Mouse (Mus musculus) forebrain, postnatal 0 days (tissue): ENCODE measurements at regions not wholly inside any gene's neighbourhood (a gene's known extent, or its start where the extent isn't known, plus 50 kb on each side); places are given as distances from the start of the nearest gene placed in this dataset.

Experiments used
- ATAC-seq: fragments of 200-750 bp; cut with Nextera tagmentation; 2 replicates; pipeline ENCODE4 v1.8.0; 2017; ENCODE audit warnings: mild to moderate bottlenecking, moderate library complexity
- DNase-seq: peaks from one replicate; pipeline ENCODE4 v3.0.0-alpha.2; 2015
- H3K27ac ChIP-seq: fragments of 300-500 bp; sonication (generic); 2 replicates; pipeline ENCODE4 v1.5.1; 2014; ENCODE audit warnings: low read depth, mild to moderate bottlenecking, antibody characterized with exemption, low read length, moderate library complexity, mixed read lengths
- H3K27me3 ChIP-seq: fragments of 300-500 bp; sonication (generic); 2 replicates; pipeline ENCODE4 v1.6.1; 2014; ENCODE audit warnings: mild to moderate bottlenecking, low read length, mixed read lengths; ENCODE audit not compliant: insufficient read depth
- H3K36me3 ChIP-seq: fragments of 300-500 bp; sonication (generic); 2 replicates; pipeline ENCODE4 v1.6.1; 2014; ENCODE audit warnings: mild to moderate bottlenecking, moderate library complexity; ENCODE audit not compliant: insufficient read depth
- H3K4me1 ChIP-seq: fragments of 300-500 bp; sonication (generic); 2 replicates; pipeline ENCODE4 v1.6.1; 2014; ENCODE audit warnings: antibody characterized with exemption; ENCODE audit not compliant: insufficient read depth
- H3K4me2 ChIP-seq: fragments of 300-500 bp; sonication (generic); 2 replicates; pipeline ENCODE4 v1.6.1; 2014; ENCODE audit warnings: low read depth, mild to moderate bottlenecking, moderate library complexity
- H3K4me3 ChIP-seq: fragments of 300-500 bp; sonication (generic); 2 replicates; pipeline ENCODE4 v1.5.1; 2014; ENCODE audit warnings: low read depth, low read length, mixed read lengths
- H3K9ac ChIP-seq: fragments of 300-500 bp; sonication (generic); 2 replicates; pipeline ENCODE4 v1.6.1; 2014; ENCODE audit warnings: mild to moderate bottlenecking
- H3K9me3 ChIP-seq: fragments of 300-500 bp; sonication (generic); 2 replicates; pipeline ENCODE4 v1.6.1; 2016; ENCODE audit warnings: low read length
- CTCF ChIP-seq: sonication (generic); IDR thresholded peaks from 2 replicates; pipeline ENCODE4 v1.5.1; 2016; ENCODE audit warnings: antibody characterized with exemption, control low read depth, low read depth
- WGBS: fragments of 180-500 bp; shearing (Covaris S2); extraction: QIAGEN DNeasy Blood & Tissue Kit; methylation state at CpG from one replicate; pipeline ENCODE4 v1.1.7; 2014; 5-methylcytosine and 5-hydroxymethylcytosine counted together

DNA sequence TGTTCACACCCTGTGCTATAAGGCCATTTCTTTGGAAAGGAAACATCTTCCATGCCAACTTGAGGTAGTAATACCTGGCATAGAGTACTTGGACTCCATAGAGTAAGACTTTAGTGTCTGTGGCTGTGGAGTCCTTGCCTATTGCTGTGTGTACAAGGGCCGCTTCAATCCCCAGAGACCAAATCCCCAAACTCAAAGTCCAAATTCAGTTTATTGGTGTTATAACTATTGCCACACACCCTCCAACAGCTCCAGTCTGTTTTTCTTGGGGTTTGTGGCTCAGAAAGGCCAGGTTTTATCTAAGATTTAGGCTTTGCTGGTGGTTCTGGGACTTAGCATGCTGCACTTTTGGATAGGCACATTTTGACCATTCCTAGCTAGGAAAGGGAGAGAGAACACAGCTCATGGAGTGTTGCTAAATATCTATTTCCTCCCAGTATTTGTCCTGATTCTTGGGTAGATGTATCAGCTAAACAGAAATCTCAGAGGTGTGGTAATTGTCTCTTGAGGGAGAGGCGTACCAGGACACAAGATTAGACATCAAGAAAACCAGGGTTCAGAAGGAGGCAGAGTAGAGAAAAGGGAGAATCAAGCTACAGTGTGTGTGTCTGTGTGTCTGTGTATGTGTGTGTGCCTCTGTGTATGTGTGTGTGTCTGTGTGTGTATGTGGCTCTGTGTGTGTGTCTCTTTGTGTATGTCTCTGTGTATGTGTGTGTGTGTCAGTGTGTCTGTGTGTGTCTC is 65.3 kb upstream of the Parp11 start:
- H3K4me3 ChIP-seq = no peak overlapping the region
- 96% methylated on average over 2 of the region's 2 CpGs for whole genome bisulfite sequencing
- no peaks in the 10 kb centered on the region for H3K9me3 ChIP-seq
- H3K27me3 ChIP-seq = no peaks in the 10 kb centered on the region
- H3K27ac ChIP-seq = no peak overlapping the region
- no peak overlapping the region for H3K4me2 ChIP-seq
- no peak for ATAC-seq
- no peak overlapping the region for H3K9ac ChIP-seq
- no peak for DNase-seq
- TF ChIP-seq CTCF = no peak
- no peaks in the 10 kb centered on the region for H3K4me1 ChIP-seq
- H3K36me3 ChIP-seq = no peaks in the 10 kb centered on the region

- no peak for DNase-seq
- TF ChIP-seq CTCF = no peak
- H3K9me3 ChIP-seq = no peaks in the 10 kb centered on the region
- 94% methylated on average over 15 of the region's 15 CpGs for WGBS
- no peak overlapping the region for H3K27ac ChIP-seq
- H3K4me2 ChIP-seq = no peak overlapping the region
- H3K9ac ChIP-seq = no peak overlapping the region
- ATAC-seq = no peak
- no peaks in the 10 kb centered on the region for H3K36me3 ChIP-seq
- H3K27me3 ChIP-seq = no peaks in the 10 kb centered on the region
- no peaks in the 10 kb centered on the region for H3K4me1 ChIP-seq
- no peak overlapping the region for H3K4me3 ChIP-seq
Measured at GRCm38 (mm10) chr6:127391258-127392011, 55.2 kb upstream of the Parp11 start.

GRCm38 (mm10) chr6:127392012-127392798 is 54.4 kb upstream of the Parp11 start:
- Histone ChIP-seq H3K9me3 (no peaks in the 10 kb centered on the region), H3K4me1 (no peaks in the 10 kb centered on the region), H3K4me3 (no peak overlapping the region), H3K27ac (0 out of 2 replicates have a peak overlapping the region, but pooled peaks have one; percentile 4), H3K4me2 (no peak overlapping the region), H3K27me3 (no peaks in the 10 kb centered on the region), H3K36me3 (no peaks in the 10 kb centered on the region), H3K9ac (no peak overlapping the region)
- 93% methylated on average over 12 of the region's 12 CpGs for WGBS
- ATAC-seq (no peak), DNase-seq (no peak)
- no peak for TF ChIP-seq CTCF

GRCm38 (mm10) chr6:127392799-127393172 is 53.9 kb upstream of the Parp11 start:
- Histone ChIP-seq H3K36me3 (no peaks in the 10 kb centered on the region), H3K4me3 (no peak overlapping the region), H3K27me3 (no peaks in the 10 kb centered on the region), H3K9ac (no peak overlapping the region), H3K4me2 (no peak overlapping the region), H3K4me1 (no peaks in the 10 kb centered on the region), H3K27ac (no peak overlapping the region), H3K9me3 (no peaks in the 10 kb centered on the region)
- TF ChIP-seq CTCF = no peak
- 93% methylated on average over 1 of the region's 1 CpGs for WGBS
- no peak for DNase-seq
- ATAC-seq = no peak

DNA sequence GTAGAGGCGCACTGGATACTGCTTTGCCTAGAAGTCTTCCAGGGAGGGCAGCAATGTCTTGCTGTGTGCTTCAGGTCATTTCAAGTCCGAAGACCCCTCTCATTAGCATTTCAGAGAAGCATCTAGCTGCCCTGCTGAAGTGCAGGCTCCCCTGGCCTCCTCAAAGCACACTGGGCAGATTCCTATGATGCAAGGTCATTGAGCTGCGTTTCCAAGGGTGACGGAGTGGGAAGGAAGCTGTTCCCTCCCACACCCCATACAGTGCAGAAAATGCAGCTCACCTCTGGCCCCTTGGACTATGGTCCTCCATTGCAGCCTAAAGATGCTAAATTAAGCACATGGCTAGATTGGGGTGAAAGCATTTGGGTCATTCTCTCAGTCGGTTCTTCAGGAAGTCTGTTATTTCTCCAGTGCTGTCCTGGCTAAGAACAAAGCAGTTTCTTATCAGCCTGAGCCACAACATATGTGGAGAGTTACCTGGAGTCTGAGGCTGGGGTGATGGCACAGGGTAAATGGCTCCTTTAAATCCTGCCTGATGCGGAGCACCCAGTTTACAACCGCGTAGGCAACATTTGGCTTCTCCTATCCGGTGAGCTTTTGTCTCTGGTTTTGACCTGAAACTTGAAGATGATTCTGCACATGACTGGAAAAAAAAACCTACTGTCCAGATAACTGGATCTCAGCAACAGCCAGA is 52.6 kb upstream of the Parp11 start:
- H3K9ac ChIP-seq = no peak overlapping the region
- H3K4me1 ChIP-seq = no peaks in the 10 kb centered on the region
- H3K27me3 ChIP-seq = no peaks in the 10 kb centered on the region
- TF ChIP-seq CTCF = no peak
- DNase-seq (no peak), ATAC-seq (peak; percentile 34; the same call in 1 of the 2 replicates)
- no peaks in the 10 kb centered on the region for H3K9me3 ChIP-seq
- WGBS = 34% methylated on average over 9 of the region's 9 CpGs
- H3K4me2 ChIP-seq = no peak overlapping the region
- no peak overlapping the region for H3K27ac ChIP-seq
- no peak overlapping the region for H3K4me3 ChIP-seq
- no peaks in the 10 kb centered on the region for H3K36me3 ChIP-seq
